Mouse (Mus musculus): ENCODE measurements around the gene Foxe3.
"Not testable (repeated sequence)": the region's sequence is repeated elsewhere in the genome, so short reads cannot be mapped to it uniquely, and the experiment has no call there.

Gene Foxe3

DNA sequence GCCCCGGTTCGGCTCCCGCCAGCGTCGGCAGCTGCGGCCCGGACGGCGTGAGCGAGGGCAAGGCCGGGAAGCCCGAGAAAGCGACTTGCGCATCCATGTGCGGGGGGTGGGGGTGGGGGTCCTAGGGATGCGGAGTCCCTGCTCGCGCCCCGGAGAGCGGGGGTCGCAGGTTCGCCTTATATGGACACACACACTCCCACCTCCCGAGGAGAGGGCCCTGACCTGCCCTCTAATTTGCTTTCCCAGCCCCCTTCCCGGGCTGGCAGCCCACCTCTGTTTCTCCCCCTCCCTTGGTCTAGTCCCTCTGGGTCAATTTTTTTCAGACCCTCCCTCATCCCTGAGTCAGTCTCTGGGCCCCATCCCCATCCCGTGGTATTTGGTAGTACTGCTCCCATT, at the start of gene Foxe3:
TSS of gene Foxe3 (minus strand) at position 97 of the 396 bp plus-strand sequence.
- in situ Hi-C loops (cut with MboI, MseI) = no loop called here

DNA sequence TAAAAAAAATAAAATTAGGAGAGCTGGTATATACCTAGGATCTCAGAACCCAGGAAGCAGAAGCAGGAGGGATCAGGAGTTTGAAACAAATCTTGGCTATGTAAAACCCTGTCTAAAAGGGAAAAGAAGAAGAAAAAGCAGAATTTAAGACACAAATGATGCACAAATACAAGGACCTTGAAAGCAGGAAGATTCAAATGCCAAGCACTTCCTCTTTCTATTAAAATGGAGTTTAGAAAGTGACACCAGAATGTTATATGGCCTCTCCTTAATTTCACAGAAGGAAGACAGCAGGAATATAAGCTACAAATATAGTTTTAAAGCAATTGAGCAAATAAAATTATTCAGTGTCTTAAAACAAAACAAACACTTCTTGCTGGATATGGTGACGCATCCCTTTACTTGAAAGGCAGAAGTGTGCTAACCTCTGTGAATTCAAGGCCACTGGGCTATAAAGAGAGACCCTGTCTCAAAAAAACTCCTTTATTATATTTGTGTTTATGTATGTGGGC, 47.5 kb upstream of the Foxe3 start:
- in situ Hi-C loops (cut with MboI, MseI) = no loop called here

DNA sequence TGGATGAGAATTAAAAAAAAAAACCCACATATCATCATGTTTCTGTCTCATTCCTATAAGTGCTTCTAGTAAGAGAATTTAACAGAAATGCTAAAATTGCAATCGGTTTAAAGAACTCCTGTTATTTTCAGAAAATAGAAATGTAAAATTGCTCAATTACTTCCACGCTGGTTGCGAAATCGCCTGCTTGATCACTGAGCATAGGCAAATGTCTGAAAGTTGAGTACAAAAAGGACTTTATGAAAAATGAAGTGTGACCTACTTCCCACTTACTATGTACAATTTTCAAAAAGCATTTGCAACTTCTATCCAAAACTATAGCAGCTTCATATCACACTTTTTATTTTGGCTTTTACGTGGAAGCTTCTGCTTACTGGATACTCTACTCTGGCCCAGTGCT, 44.9 kb upstream of the Foxe3 start:
- in situ Hi-C loops (cut with MboI, MseI) = no loop called here

DNA sequence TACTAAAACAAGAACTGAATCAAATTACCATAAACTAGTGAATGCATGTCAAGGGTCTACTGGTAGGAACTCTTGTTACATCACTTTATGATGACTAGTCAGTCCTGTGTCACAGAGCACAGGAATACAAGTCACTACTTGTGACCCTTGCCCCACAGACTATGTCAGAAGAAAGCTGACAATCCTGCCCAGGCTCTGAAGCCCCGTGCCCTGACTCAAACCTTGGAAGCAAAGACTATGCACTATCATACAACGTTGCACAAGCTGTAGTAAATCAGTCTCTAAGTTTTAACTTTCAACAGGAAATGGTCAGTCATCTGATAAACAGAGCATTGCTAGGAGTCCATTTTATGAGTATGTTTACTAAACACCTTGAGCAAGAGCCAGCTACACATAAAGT, 35.1 kb upstream of the Foxe3 start:
- in situ Hi-C loops (cut with MboI, MseI) = not testable (repeated sequence)

DNA sequence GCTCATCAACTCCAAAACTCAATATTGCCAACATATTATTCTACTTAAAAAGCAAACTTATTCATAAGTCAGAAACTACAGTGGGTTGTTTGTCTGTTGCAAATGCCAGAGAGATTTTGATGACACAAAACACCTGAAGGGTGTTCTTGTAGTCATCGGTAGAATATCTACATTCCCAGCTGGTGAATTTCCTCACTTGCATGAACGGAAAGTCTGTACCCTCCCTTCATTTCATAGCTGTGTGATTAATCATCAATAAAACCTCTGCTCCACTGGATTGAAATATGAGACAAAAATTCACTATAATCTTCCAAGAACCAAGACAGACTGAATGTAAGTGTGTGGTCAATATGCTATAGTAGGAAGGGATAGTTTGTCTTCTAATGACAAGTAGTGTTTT, 33.7 kb upstream of the Foxe3 start:
- in situ Hi-C loops (cut with MboI, MseI) = no loop called here

DNA sequence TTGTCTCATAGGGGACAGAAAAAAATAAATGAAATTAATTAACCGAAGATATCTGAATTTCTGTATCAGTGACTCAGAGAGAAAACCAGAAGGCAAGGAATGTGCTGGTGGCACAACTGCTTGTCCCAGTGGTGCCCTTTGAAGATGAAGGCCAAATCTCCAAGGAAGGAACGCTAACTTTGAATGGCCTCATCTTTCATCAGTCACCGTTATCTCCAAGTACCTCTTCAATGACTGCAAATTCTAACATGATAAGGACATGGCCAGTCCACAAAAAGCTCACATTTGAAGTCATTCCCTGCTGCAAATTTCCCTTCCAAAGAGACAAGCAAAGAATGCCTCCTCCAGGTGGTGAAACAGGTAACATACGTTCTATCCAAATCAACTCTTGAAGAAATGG, 33.0 kb upstream of the Foxe3 start:
- in situ Hi-C loops (cut with MboI, MseI) = no loop called here

DNA sequence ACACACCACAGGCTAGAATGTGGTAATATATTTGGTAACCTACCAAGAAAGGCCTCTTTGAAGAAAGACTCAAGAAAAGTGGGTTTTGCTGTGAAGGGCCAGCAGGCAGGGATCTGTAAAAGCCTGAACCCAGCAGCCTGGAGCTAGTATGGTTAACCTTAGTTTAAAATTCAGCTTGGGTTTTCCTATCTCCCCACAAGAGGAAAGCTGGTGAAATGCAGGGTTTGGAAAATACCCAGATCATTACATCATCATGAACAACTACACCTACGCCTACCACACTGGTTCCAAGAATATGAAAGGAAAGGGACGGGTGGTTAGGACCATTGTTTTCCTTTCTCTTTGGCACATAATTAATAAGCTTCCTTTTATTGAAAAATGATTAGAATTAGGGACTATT, 32.4 kb upstream of the Foxe3 start:
- in situ Hi-C loops (cut with MboI, MseI) = no loop called here

DNA sequence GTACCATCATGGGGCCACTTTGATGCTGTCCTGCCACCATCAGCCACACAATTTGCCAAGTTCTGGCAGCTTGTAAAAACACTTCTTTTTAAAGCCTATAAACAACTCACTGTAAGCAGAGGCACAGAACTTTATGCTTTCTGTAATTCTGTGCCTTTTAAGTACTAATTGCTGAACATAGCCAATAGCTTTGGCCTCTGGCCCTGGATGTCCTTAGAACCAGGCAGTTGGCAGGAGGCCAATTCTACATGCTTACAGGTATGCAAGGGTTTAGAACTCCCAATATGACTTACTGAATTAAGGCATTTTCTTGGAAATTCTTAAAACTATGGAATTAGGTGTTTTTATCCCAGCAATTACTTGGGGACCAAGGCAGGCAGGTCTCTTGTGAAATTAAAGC, 31.6 kb upstream of the Foxe3 start:
- in situ Hi-C loops (cut with MboI, MseI) = no loop called here

DNA sequence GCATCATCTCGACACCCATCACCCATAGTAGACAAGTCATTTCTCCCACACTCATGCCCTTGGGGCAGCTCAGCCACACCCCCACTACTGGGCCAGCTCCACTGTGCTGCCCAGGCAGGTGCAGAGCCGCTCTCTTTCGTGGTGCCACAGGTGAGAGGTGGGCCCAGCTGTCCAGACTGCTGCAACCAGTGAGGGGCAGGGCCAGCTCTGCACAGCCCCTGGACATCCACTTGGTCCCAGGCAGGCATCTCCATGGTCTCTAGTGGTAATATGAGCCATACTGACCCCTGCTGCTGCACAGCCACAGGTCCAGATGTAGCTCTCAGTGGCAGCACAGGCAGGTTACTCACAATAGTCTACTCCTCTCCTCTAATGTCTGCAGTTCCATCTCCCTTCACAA, 27.4 kb upstream of the Foxe3 start:
- in situ Hi-C loops (cut with MboI, MseI) = no loop called here

DNA sequence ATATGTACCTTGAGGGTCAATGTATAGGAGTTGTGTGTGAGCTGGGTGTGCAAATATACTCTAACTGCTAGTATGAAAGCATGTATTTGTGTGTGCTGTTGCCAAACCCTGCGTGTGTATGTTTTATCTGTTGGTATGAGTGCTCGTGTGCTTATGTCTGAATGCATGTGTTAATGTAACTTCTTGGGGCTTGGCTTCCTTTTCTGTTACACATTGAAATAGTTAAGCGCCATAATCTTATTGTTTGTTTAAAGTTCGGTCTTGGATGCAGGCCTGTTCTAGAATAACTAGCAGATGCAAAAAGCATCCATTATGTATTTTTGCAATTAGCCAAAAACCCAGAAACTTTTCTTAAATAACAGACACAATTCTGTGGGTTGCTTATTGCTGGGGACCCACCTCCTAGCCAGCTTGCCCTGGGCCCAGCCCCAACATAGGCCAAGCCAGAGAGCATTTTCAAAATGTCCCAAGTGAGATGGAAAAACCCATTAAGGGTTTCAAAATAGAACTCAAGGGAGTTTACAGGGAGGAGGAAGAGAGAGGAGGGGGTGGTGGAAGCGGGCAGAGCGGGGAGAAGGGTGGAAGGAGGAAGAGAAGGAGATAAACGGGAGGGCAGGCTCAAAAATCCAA, 22.2 kb upstream of the Foxe3 start:
- in situ Hi-C loops (cut with MboI, MseI) = loop anchor here (10.0 kb wide), 1 partner anchor 273 kb away; no protein-coding TSS in a partner anchor

DNA sequence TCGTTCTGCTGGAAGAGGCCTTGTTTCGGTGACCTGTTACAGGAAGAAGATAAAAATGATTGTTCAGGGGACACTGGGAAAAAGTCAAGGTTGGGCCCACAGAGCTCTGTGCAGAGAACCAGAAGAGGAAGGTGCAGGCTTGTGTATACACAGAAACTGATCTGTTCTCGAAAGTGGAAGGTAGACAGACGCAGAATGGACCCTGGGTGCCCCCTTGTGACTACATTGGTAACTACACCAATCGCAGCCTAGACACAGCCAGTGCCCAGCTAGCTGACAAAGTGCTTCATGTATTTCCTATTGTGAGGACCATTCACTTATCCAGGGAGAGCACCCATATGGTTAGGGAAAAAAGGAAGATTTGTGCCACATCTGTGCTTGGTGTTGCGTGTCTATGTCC, 21.6 kb upstream of the Foxe3 start:
- in situ Hi-C loops (cut with MboI, MseI) = loop anchor here (10.0 kb wide), 1 partner anchor 273 kb away; no protein-coding TSS in a partner anchor

DNA sequence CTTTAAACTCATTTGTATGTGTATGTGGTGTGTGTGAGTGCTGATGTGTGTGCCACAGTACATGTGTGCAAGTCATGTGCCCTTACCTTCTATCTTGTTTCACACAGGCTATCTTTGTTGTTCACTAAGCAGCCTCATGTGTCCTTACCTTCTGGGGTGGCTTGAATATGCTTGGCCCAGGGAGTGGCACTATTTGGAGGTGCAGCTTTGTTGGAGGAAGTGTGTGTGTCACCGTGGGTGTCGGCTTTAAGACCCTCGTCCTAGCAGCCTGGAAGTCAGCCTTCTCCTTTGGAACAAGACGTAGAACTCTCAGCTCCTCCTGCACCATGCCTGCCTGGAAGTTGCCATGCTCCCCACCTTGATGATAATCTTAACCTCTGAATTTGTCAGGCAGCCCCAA, 20.6 kb upstream of the Foxe3 start:
- in situ Hi-C loops (cut with MboI, MseI) = loop anchor here (10.0 kb wide), 1 partner anchor 272 kb away; no protein-coding TSS in a partner anchor

DNA sequence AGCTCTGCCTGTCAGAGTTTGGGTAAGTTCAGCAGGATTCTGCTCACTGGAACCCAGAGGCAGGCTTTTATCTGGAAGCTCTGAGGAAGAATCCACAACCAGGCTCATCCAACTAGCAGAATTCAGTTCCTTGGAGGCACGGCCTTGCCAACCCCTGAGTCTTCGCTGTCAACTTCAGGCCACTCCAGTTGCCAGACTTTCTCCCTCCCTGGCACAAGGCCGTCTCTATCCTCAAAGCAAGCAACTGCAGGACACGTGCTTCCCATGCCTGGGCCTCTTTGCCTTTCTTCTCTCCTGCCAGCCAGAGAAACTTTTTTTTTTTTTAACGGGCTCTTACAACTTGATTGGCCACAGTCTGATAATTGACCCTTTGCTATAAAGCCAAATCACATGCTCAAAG, 19.2 kb upstream of the Foxe3 start:
- in situ Hi-C loops (cut with MboI, MseI) = loop anchor here (10.0 kb wide), 1 partner anchor 270 kb away; no protein-coding TSS in a partner anchor

DNA sequence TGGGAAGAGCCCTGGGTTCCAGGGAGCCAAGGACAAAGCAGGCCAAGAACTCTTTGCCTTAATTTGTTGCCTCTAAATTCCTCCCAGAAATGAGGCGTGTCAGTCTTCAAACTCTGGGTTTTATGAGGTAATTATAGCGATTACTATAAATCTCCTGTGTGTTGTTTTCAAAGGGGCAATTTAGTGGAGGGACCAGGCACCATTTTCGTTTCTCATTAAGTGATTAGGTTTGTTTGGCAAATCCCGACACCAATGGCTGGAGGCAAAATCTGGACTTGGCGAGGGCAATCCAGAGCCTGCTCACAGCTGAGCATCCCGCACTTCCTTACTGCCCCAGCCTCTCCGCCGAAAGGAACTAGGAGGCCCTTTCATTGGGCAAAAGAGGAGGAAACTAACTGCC, 16.8 kb upstream of the Foxe3 start:
- in situ Hi-C loops (cut with MboI, MseI) = loop anchor here (10.0 kb wide), 1 partner anchor 268 kb away; no protein-coding TSS in a partner anchor

DNA sequence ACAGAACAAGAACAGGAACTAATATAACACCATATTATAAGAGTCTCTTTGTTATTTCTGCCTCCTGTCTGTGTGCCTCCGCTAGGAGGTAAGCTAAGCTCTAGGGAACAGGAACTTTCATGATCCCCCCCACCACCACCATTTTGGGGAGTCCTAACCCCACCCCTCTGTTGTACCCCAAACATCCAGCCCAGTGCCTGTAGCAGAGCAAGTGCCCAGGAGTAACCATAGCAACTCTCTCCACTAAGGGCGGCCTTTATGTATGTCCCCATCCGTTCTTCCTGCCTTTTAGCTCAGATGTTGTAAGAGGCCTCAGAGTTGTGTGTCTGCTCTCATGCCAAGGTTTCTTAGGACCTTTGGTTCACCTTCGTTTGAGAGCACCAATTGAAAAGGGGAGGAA, 16.3 kb upstream of the Foxe3 start:
- in situ Hi-C loops (cut with MboI, MseI) = loop anchor here (10.0 kb wide), 1 partner anchor 267 kb away; no protein-coding TSS in a partner anchor

DNA sequence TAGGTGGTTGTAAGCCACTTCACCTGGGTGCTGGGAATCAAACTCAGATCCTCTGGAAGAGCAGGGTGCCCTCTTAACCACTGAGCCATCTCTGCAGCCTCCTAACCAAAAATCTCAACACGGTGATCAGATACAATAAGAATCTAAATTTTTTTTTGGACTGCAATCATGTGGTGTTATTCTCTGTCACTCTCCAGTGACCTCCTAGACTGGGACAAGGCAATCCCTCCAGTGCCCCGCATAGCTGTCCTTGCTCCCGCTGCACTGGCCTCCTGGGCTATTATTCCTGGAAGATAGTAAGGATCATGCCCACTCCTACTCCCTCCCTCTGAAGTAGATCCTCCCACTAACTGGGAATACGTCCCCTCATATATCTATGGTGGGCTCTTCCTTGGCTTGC, 15.5 kb upstream of the Foxe3 start:
- in situ Hi-C loops (cut with MboI, MseI) = loop anchor here (10.0 kb wide), 1 partner anchor 267 kb away; no protein-coding TSS in a partner anchor

DNA sequence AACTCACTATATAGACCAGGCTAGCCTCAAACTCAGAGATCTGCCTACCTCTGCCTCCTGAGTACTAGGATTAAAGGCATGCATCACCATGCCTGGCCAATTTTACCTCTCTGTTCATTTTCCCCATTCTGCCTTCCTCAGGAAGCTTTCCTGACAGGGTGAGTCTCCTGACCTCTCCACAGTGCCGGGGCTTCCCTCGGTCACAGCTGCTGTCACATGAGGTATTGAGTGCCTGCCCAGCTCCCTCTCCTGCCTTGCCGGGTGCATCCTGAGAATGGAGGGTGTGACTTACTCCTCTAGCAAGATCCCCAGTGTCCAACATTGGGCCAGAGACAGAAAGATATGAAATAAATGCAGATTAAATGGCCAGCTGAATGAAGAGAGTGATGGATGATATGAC, 12.4 kb upstream of the Foxe3 start:
- in situ Hi-C loops (cut with MboI, MseI) = no loop called here

DNA sequence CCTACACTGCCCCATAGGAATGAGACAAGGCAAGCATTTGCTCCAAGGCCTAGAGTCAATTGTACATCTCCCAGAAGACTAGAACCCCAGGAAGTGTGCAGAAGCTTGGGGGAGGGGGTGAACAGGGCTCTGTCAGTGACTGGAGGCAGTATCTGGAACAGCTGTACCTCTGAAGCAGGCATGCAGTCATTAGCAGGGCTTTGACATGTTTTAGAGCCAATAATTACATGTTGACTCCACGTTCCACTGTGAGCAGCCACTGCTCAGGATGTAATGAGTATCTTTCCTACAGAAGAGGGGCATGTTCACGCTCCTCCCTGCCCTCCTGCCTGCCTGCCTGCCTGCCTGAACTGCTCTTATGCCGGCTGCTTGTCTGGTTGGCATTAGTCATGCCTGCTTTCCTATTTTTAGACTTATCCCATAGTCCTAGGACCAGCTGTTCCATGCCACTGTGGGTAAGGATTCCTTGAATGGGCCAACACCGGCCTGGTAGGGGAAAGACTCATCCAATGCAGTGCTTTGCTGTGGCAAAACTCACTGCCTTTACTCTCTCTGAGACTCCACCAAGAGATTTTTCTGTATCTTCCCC, 11.7 kb upstream of the Foxe3 start:
- in situ Hi-C loops (cut with MboI, MseI) = no loop called here

DNA sequence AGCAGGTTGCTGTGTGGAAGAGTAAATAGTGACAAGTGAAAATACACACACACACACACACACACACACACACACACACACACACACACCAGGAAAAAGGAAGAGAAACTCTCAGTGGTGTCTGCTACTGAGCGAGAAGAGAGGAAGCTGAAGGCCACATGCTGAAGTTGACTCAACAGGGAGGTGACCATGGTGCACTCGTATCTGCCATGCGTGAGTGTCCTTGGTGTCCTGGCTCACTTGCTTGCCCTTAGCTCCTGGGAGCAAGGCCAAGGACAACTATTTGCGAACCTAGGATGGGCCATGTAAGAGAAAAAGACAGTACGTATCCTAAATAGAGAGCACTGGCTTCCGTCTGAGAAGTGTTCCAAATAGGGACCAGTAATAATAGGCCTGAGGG, 8.4 kb upstream of the Foxe3 start:
- in situ Hi-C loops (cut with MboI, MseI) = no loop called here

DNA sequence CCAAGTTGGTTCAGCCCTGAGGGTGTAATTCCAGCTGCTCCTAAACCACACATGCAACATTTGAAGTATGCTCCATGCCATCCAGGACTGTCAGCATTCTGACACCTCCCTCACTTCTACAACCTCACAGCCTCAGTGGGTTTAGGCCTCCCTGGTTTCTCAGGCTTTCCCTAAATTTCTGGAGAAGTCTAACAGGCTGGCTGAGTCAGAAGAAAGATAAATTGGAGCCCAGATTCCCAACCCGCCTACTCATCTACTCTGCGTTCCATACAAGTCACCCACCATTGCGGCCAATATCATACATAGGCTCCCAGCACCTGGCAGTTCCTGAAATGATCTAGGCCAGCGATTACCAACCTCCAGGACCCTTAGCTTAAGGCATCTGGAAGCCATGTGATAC, 6.9 kb upstream of the Foxe3 start:
- in situ Hi-C loops (cut with MboI, MseI) = no loop called here

DNA sequence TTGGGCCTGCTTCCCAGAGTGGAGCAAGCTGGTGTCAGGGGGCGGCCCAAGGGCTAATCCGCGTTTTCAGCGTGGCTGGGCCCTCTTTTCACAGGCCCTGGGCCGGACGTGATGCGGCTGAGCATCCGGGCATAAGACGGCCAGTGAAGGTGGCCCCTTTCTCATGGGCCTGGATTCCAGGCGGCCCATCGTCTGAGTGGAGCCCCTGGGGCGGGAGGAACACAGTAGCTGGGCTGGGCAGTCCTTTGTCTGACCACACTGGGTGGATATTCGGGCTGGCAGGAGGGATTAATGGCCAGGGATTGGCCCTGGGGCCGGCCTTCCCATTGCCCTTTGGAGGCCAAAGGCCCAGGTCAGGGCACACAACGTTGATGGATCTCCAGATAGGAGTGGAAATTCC, 3.3 kb upstream of the Foxe3 start:
- in situ Hi-C loops (cut with MboI, MseI) = no loop called here

DNA sequence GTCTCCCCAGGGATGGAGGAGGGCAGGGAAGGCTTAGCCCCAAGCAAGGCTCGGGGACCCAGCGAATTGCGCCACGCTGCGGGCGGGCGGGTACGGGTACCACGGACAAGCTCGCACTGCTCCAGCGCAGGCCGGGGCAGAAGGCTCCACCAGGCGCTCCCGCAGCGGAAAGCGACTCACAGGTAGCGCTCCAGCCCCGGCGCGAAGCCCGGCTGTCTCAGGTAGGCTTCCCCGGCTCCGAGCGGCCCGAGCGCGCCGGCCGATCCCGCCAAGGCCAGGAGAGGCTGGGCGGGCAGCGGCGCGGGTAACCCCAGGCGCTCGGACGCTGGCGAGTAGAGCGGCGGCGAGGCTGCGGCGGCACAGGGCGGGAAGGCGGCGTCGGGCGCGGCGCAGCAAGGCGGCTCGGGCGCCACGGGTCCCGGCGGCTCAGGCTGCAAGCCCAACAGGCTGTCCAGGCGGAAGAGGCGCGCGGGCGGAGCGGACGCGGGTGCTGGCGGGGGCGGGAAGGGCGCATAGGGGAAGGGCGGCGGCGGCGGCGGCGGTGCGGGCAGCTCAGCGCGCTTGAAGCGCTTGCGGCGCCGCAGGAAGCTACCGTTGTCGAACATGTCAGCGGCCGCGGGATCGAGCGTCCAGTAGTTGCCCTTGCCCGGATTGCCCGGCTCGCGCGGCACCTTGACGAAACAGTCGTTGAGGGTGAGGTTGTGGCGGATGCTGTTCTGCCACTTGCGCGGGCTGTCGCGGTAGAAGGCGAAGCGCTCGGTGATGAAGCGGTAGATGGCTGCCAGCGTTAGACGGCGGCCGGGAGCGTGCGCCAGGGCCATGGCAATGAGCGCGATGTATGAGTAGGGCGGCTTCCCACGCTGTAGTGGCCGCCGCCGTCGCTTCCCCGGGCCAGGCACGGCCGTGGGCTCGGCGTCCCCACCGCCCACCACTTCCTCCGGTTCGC, 569 bp downstream of the Foxe3 start:
- in situ Hi-C loops (cut with MboI, MseI) = no loop called here

Data from T-helper 2 cell (primary cell).